Mouse (Mus musculus): ENCODE measurements around the gene Smtn.

DNA sequence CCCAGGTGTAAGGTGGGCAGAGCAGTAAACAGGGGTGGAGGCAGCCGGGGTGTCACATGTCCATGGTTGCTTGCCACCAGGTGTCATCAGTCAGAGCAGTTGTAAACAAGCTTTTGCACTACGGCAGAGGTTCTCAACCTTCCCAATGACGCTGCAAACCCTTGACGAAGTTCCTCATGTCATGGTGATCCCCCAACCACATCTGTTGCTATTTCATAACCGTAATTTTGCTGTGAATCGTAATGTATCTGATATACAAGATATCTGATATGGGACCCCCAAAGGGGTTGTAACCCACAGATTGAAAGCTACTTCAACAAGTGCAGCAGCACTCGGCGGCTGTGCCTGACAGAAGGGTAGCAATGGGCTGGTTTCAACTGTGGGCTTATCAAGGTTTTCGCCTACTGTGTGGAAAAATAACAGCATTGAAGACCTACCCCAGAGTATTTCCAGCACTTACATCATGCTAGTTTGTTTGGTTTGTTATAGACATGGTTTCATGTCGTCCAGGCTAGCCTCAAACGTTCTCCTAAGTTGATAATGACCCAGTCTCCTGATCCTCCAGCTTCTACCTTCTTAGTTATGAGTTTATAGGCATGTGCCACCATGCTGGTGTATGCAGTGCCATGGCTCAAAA lies 47.7 kb upstream of the Smtn start:
- TF ChIP-seq CTCF (IDR thresholded peaks at IDR 0.05; ENCODE audit: low read depth, low read length) (no peak), GATA1 (IDR thresholded peaks at IDR 0.05; ENCODE audit: borderline replicate concordance, low read length) (no peak)
